Mouse (Mus musculus) lung, embryonic 14.5 days (tissue): Measurements from ENCODE around the gene Rft1. TPM values are rescaled to one million over a fixed set of nuclear protein-coding genes. Genes with fewer than 3 reads are reported as not detected.

Experiments
- ATAC-seq: fragments of 200-750 bp; cut with Nextera tagmentation; 2 replicates; pipeline ENCODE4 v1.8.0; 2017; ENCODE audit warnings: mild to moderate bottlenecking, moderate TSS enrichment, moderate library complexity; ENCODE audit not compliant: insufficient read depth
- DNase-seq: peaks from one replicate; pipeline ENCODE4 v3.0.0-alpha.2; 2015
- H3K27ac ChIP-seq: fragments of 300-500 bp; sonication (generic); 2 replicates; pipeline ENCODE4 v1.5.1; 2014; ENCODE audit warnings: low read depth, mild to moderate bottlenecking, moderate library complexity
- H3K27me3 ChIP-seq: fragments of 300-500 bp; sonication (generic); 2 replicates; pipeline ENCODE4 v1.6.1; 2014; ENCODE audit warnings: low read length, control low read depth; ENCODE audit not compliant: insufficient read depth
- H3K36me3 ChIP-seq: fragments of 300-500 bp; sonication (generic); 2 replicates; pipeline ENCODE4 v1.6.1; 2014; ENCODE audit warnings: control low read depth; ENCODE audit not compliant: insufficient read depth
- H3K4me1 ChIP-seq: fragments of 300-500 bp; sonication (generic); 2 replicates; pipeline ENCODE4 v1.6.1; 2014; ENCODE audit warnings: antibody characterized with exemption, control low read depth; ENCODE audit not compliant: insufficient read depth
- H3K4me2 ChIP-seq: fragments of 300-500 bp; sonication (generic); 2 replicates; pipeline ENCODE4 v1.6.1; 2014; ENCODE audit warnings: mild to moderate bottlenecking
- H3K4me3 ChIP-seq: fragments of 300-500 bp; sonication (generic); 2 replicates; pipeline ENCODE4 v1.5.1; 2014; ENCODE audit warnings: low read depth, low read length
- H3K9ac ChIP-seq: fragments of 300-500 bp; sonication (generic); 2 replicates; pipeline ENCODE4 v1.6.1; 2014
- H3K9me3 ChIP-seq: fragments of 300-500 bp; sonication (generic); 2 replicates; pipeline ENCODE4 v1.6.1; 2016; ENCODE audit warnings: low read depth, low read length, control low read depth
- CTCF ChIP-seq: IDR thresholded peaks from 2 replicates; pipeline ENCODE4 v1.5.1; 2016; ENCODE audit warnings: antibody characterized with exemption, low read depth
- WGBS: fragments of 180-500 bp; shearing (Covaris S2); extraction: QIAGEN DNeasy Blood & Tissue Kit; methylation state at CpG from one replicate; pipeline ENCODE4 v1.1.7; 2014; 5-methylcytosine and 5-hydroxymethylcytosine counted together
- polyA plus RNA-seq: library from polyadenylated mRNA; unstranded; fragments of >200 nt; fragmentation: Nextera tagmentation; extraction: Ambion mirVana; gene quantifications from 2 replicates; pipeline ENCODE4 v1.2.1, GENCODE M21; 2014

Rft1 gene
- polyA plus RNA-seq, 1 experiment from 2014 or later: 18.0 TPM

DNA sequence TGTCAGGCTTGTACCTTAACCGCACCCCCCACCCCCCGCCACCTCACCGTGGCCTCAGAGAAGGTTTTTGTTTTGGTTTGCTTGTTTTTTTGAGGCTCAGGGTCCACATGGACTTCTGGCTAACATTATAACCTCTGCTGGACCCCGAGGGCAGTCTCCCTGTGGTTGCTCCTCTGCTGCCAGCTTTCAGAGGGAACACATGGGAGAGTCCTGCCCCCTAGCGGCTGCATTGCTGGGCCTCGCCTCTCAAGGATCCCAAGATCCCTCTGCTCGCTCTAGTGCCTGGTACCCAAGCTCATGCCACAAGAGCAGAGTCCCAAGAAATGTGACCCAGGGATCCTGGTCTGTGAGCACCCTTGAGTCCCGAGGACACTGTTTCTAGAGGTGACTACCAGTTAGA, 45.5 kb downstream of the Rft1 start:
- peak; percentile 78 for DNase-seq
- no peak for ATAC-seq
- H3K9ac ChIP-seq: no peak overlapping the region
- H3K27ac ChIP-seq: no peak overlapping the region
- H3K4me1 ChIP-seq: no peaks in the 10 kb centered on the region
- no peak overlapping the region for H3K4me3 ChIP-seq
- no peaks in the 10 kb centered on the region for H3K9me3 ChIP-seq
- no peak overlapping the region for H3K4me2 ChIP-seq
- no peaks in the 10 kb centered on the region for H3K36me3 ChIP-seq
- TF ChIP-seq CTCF: peak; percentile 82
- no peaks in the 10 kb centered on the region for H3K27me3 ChIP-seq
- WGBS: 37% methylated on average over 8 of the region's 8 CpGs

GRCm38 (mm10) chr14:30702512-30702911, 48.4 kb downstream of the Rft1 start:
- TF ChIP-seq CTCF: no peak
- ATAC-seq (no peak), DNase-seq (no peak)
- no peak overlapping the region for H3K4me3 ChIP-seq
- no peak overlapping the region for H3K4me2 ChIP-seq
- H3K27me3 ChIP-seq: no peaks in the 10 kb centered on the region
- H3K36me3 ChIP-seq: no peaks in the 10 kb centered on the region
- no peaks in the 10 kb centered on the region for H3K9me3 ChIP-seq
- 50% methylated on average over 5 of the region's 5 CpGs for WGBS
- H3K9ac ChIP-seq: no peak overlapping the region
- H3K4me1 ChIP-seq: no peaks in the 10 kb centered on the region
- H3K27ac ChIP-seq: no peak overlapping the region

DNA sequence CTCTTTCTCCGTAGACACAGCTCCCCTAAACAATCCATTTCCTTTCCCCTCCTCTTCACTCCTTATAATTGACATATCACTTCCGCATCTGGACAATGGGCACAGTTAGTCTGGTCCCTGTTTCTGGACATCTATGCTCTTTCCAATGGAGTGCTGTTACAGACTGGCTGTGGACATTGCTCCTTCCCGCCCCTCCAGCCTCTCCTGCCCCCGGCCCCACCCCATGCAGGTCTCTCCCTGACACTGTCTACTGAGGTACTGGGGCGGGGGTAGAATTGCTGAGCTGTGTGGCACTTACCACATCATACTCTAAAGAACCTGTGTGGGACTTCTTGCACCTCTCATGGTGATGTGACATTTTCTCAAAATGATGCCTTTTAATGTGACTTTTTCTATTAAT, 48.9 kb downstream of the Rft1 start:
- no peaks in the 10 kb centered on the region for H3K4me1 ChIP-seq
- ATAC-seq: no peak
- H3K27ac ChIP-seq: no peak overlapping the region
- H3K9ac ChIP-seq: no peak overlapping the region
- no peak for DNase-seq
- 74% methylated on average over 5 of the region's 5 CpGs for WGBS
- no peak overlapping the region for H3K4me3 ChIP-seq
- H3K36me3 ChIP-seq: no peaks in the 10 kb centered on the region
- no peaks in the 10 kb centered on the region for H3K9me3 ChIP-seq
- H3K4me2 ChIP-seq: no peak overlapping the region
- TF ChIP-seq CTCF: no peak
- no peaks in the 10 kb centered on the region for H3K27me3 ChIP-seq

- H3K27ac ChIP-seq: no peak overlapping the region
- ATAC-seq: no peak
- H3K36me3 ChIP-seq: no peaks in the 10 kb centered on the region
- WGBS: 66% methylated on average over 8 of the region's 8 CpGs
- no peaks in the 10 kb centered on the region for H3K27me3 ChIP-seq
- no peak for DNase-seq
- no peak for TF ChIP-seq CTCF
- no peaks in the 10 kb centered on the region for H3K4me1 ChIP-seq
- no peak overlapping the region for H3K4me2 ChIP-seq
- H3K9me3 ChIP-seq: no peaks in the 10 kb centered on the region
- H3K4me3 ChIP-seq: no peak overlapping the region
- H3K9ac ChIP-seq: no peak overlapping the region
These were observed 50.1 kb downstream of the Rft1 start for GRCm38 (mm10) chr14:30704098-30704855.

GRCm38 (mm10) chr14:30711892-30712291, 57.7 kb downstream of the Rft1 start:
- Histone ChIP-seq H3K27me3 (peaks cover 12% of the 10 kb centered on the region), H3K9ac (no peak overlapping the region), H3K27ac (no peak overlapping the region), H3K4me2 (no peak overlapping the region), H3K9me3 (no peaks in the 10 kb centered on the region), H3K4me1 (0 out of 2 replicates have a peak, but pooled peaks cover under 1% of the 10 kb centered on the region), H3K36me3 (no peaks in the 10 kb centered on the region), H3K4me3 (no peak overlapping the region)
- TF ChIP-seq CTCF: no peak
- no peak for ATAC-seq
- 87% methylated on average over 2 of the region's 2 CpGs for WGBS
- DNase-seq: no peak

DNA sequence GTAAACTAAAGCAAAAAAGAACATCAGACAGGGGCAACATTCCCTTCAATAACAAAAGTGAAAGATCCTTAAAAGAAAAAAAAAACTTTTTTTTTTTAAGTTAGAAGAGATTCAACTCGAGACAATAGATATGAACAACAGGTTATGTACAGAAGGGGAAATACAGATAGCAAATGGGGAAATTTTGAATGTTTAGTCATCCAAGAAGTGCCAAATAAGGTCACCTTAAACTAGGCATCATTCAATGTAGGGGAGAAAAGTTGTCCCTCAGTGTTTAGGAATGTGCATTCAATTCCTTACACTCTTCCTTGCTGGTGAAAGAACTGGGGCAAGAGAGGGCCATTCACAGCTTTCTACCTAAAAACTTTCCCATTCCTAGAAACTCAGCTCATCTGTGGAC, 59.6 kb downstream of the Rft1 start:
- 66% methylated on average over 1 of the region's 1 CpGs for WGBS
- H3K27ac ChIP-seq: no peak overlapping the region
- DNase-seq (no peak), ATAC-seq (no peak)
- no peak overlapping the region for H3K4me3 ChIP-seq
- peaks cover 12% of the 10 kb centered on the region for H3K27me3 ChIP-seq
- H3K9ac ChIP-seq: no peak overlapping the region
- H3K9me3 ChIP-seq: no peaks in the 10 kb centered on the region
- no peak overlapping the region for H3K4me2 ChIP-seq
- no peak for TF ChIP-seq CTCF
- H3K36me3 ChIP-seq: no peaks in the 10 kb centered on the region
- H3K4me1 ChIP-seq: 0 out of 2 replicates have a peak, but pooled peaks cover 2% of the 10 kb centered on the region

DNA sequence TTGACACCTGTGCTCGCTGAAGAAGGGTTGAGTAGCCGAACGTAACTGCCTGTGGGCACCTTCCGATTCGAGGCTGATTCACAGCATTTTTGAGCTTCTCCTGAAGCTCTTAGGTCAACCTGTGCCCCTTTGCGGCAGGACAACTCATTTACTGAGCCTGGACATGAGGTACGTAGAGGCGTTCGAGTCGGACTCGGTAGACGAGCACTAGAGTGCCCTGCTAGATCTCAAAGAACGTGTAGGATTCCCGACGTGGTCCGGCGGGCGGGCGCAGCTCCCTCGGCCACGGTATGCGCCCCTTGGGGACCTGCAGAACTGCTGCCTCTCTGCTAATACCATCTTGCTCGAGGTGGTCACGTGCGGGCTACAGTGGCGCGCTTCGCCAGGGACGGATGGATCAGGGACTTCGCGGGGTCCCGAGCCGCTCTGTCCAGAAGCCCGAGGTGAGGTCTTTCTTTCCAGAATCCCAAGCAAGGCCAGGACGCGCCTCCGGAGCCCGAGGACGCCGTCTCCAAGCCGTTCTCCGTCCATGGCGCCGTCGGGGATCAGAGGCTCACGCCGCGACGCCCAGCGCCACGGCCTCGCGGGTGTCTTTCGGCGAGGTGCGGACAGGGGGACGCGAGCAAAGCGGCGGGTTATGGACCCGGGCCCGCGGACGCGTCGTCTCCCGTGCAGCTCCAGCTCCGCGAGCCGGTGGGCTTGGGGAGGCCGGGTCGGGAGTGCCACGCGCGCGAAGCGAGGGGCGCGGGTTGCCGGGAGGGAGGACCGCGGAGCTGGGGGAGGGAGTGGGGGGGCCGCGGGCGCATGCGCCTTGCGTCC, 60.8 kb downstream of the Rft1 start, which contains the start of gene Sfmbt1:
Gene Sfmbt1 (plus strand): TSS at position 51 of the 819 bp plus-strand sequence.
- DNase-seq (peak; percentile 59), ATAC-seq (peak; percentile 63)
- 2% methylated on average over 86 of the region's 87 CpGs for WGBS
- Histone ChIP-seq H3K4me1 (0 out of 2 replicates have a peak, but pooled peaks cover 2% of the 10 kb centered on the region), H3K27ac (peak within 1 kb of the TSS; percentile 92), H3K27me3 (peaks cover 12% of the 10 kb centered on the region), H3K36me3 (no peaks in the 10 kb centered on the region), H3K4me3 (peak within 1 kb of the TSS; percentile 88), H3K9me3 (no peaks in the 10 kb centered on the region), H3K9ac (peak within 1 kb of the TSS; percentile 83), H3K4me2 (peak within 1 kb of the TSS; percentile 89)
- no peak for TF ChIP-seq CTCF
